Mouse (Mus musculus) left cerebral cortex, postnatal 25 days (tissue): Measurements from ENCODE around the gene Sypl2. TPM values are rescaled to one million over a fixed set of nuclear protein-coding genes. Genes with fewer than 3 reads are reported as not detected.
"Not testable (repeated sequence)": the region's sequence is repeated elsewhere in the genome, so short reads cannot be mapped to it uniquely, and the experiment has no call there.

Source experiments
- DNase-seq, 2 experiments: peaks; one replicate each; pipeline ENCODE4 v3.0.0; 2022; ENCODE audit warnings: low spot score in 2 of 2, mixed read lengths in 1 of 2
- intact Hi-C: fragments of 180-260 bp; cut with DNase I; formaldehyde crosslinking; loops from one replicate; pipeline ENCODE4 v1.15.1; 2025
- total RNA-seq, 2 experiments: library from RNA; stranded (reverse); gene quantifications; 2 replicates each; pipeline ENCODE4 v1.2.3; 2021

Gene Sypl2
- total RNA-seq: 1 to 10 TPM; 1.3 to 1.9 TPM

DNA sequence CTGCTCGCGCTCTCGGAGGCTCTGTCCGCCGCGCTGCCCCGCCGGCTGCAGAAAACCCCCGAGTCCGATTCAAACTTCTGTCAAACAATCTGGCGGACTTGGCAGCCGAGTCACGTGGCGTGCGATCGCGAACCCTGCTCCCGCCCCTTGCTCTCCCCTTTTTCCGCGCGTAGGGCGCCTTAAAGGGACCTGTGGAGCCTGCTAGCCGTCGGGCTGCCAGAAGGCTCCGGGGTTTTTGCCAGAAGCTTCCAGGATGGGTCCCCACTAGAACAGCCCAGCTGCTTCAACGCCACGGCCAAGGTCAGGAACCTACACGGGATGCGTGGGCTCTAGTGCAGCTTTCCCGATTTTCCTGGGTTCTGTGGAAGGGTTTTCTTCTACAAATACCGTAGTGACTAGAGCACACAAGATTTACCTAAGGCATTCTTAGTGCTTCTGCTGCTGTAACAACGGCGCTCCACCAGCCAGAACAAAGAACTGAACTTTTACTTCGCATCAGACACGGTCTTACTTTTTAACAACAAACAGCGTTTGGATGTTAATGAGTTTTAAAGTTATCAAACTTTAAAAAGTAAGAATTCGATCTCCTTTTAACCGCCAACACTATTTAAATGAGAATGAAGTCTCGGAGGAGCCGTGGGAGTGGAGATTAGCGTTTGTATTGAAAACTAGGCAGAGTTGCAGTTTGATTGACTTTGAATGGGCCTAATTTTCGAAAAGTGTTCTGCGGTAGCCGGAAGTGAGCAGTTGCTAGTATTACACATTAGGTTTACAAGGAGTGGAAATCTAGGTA is at the start of gene Sypl2:
Gene Sypl2 (minus strand): TSS at position 91 of the 793 bp plus-strand sequence.
- peak in 1 of 2 experiments; percentile 36 for DNase-seq
- intact Hi-C loops: no loop called here

DNA sequence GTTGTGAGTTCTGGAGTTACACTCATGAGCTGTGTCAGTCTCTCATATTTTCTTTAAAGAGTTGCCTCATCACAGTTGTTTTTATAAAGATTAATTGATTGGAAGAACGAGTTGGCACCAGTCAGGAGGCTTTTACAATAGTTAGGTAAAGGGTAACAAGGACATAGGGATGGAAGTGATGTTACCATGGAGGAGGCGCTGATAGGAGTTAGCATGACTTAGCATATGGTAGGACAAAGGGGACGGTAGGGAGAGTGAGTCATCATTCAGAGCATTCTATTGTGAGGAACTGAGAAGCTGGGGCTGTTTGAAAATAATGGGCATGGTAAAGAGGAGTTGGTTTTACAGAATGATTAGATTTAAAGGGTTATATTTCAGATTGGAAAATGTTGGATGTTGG is 32.9 kb upstream of the Sypl2 start:
- intact Hi-C loops: loop anchor here (5.0 kb wide), 1 partner anchor 97 kb away; no protein-coding TSS in a partner anchor
- DNase-seq: no peak

DNA sequence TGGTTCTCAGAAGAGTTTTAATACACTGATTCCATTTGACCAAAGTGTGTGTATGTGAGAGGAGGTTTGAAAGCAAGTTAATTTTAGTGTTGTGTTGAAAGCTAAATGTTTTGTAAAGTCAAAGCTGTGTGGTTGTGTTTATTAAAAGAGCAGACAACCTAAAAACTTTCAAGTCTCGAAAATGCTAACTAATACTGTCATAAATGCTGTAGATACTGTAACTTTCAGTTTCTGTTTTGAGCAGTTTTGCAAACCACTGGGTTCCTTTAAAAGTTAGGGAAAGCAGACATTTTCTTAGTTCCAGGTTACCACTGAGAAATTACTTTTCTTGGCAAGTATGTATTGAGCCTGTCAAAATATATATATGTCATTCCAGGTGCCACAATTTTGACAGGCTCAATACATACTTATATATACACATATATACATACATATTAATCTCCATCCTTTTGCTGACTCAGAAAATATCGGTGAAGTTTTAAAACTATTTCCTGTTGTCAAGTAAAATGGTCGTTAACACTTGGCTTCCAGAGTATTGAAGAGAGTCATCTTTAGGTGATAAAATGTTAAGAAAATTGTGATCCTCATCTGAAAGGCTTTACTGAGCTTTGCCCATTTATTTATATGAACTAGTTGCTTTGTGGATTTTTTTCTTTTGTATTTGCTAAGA is 31.5 kb upstream of the Sypl2 start:
- intact Hi-C loops: loop anchor here (1.0 to 5.0 kb wide), 2 partner anchors 48 to 96 kb away; partner anchors contain the start of gene Atxn7l2
- DNase-seq: no peak

DNA sequence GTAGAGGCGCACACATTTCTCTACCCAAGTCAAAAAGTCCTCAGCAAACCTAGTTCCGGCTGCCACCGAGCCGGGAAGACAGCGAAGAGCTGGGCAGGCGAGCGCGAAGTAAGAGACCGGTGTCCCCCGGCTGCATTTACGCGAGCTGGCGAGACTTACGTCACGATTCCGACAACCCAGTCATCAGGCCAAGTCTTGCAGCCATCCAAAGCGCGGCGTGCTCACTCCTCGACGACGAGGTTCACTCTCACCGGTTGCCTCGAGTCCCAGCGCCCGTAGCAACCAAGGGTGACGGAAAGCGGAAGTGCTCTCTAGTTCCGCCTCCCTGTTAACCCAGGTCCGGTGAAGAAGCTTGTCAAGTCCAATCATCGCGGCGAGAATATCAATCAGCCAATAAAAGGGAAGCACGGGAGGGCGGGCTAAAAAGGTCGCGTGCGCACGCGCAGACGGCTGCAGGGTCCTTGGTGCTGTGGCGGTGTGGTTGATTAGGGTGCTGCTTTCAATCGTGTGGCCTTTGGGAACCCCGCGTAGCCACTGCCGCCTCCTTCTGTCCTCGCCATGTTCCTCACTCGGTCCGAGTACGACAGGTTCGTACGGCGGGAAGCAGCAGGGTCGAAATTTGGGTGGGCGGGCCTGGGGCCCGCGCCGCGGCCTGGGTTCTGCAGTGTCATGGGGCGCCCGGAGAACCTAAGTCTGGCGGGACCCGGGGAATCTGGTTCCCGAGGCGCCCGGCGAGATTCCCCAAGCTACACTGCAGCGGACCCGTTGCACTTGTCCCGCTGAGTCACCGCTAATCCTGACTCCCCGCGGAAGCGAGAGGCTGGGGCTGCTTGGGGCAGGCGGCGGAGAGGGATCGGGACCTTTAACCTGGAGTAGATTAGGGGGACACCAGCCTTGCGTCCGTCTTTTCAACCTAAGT is 30.5 kb upstream of the Sypl2 start, which contains the start of gene Psma5:
Gene Psma5 (plus strand): TSS at position 208 of the 919 bp plus-strand sequence.
- intact Hi-C loops: loop anchor here (1.0 to 5.0 kb wide), 2 partner anchors 47 to 95 kb away; partner anchors contain the start of gene Atxn7l2

DNA sequence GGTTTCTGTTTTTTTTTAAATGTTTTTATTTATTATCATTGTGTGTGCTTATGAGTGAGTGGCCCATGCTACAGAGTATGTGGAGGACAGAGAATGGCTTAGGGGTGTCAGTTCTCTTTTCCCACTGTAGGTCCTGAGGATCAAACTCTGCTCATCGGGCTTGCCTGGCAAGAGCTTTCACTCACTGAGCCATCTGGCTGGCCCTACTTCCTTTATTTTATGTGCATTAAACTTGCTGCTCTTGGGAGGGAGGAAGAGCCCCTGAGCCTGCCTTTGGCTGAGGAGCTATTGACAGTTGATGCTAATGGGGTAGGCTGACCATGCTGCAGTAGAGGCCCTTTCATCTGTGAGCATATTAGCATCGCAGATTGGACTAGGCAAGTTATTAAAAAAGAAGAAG is 20.4 kb upstream of the Sypl2 start:
- DNase-seq: no peak
- intact Hi-C loops: no loop called here

More for the DNA sequence above, 30.5 kb upstream of the Sypl2 start, which contains the start of gene Psma5:
- peak; percentile 93 to 99 for DNase-seq

GRCm38 (mm10) chr3:108241243-108241839 is 14.9 kb upstream of the Sypl2 start:
- intact Hi-C loops: no loop called here
- peak in 1 of 2 experiments; percentile 67 for DNase-seq

DNA sequence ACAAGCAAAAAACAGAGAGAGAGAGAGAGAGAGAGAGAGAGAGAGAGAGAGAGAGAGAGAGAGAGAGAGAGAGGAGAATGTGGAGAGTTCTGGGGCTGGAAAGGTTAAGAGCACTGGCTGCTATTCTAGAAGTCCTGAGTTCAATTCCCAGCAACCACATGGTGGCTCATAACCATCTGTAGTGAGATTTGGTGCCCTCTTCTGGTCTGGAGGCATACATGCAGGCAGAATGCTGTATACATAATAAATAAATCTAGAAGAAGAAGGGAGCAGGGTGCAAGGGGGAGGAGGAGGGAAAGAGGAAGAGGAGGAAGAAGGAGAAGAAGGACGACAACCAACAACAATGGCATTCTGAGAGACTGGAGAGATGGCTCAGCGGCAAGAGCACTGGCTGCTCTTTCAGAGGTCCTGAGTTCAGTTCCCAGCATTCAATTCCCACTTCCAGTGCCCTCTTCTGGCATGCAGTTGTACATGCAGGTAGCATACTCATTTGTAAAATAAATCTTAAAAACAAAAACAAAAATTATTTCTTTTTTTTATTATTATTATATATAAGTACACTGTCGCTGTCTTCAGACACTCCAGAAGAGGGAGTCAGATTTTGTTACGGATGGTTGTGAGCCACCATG is 11.1 kb upstream of the Sypl2 start:
- DNase-seq, intact Hi-C loops: not testable (repeated sequence)

- DNase-seq: no peak
- intact Hi-C loops: no loop called here
These were observed 5.2 kb upstream of the Sypl2 start for GRCm38 (mm10) chr3:108231646-108232045.

- intact Hi-C loops: no loop called here
- no peak for DNase-seq
These were observed 1.1 kb upstream of the Sypl2 start for GRCm38 (mm10) chr3:108227521-108227920.

DNA sequence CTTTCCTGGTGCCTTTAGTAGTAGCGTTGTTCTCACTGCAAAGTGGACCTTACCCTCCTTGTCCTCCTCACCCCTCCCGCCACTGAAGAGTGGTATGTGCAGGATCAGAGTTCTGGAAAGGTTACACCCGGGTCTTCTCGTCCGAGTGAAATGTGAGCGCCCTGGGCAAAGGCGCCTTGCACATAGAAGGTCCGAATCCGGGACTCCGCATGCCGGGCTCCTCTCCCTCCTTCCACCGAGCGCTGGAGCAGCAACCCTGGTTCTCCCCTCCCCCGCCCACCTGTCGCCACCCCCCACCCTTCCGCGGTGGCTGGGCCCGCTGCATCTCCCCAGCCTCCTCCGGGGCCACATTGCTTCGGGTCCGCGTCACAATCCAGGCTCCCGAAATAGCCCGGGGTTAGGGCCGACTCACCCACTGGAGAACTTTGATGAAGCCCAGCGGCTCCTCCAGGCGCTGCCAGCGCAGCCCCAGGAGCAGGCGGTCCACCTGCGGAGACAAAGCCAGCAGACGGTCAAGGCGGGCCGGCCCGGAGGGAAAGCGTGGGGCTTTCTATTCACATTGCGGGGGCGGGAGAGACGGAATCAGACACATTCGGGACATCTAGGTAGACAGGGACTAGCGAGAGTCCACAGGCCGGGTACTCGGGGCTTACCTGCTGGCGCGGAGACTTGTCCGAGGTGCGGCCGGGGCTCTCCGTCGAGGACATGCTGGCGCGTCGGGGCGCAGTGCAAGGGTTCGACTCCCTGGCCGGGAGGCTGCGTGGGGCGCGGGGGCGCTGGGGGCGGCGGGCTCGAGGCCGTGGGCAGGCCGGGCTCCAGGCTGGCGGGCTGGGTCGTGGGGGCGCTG is 514 bp downstream of the Sypl2 start:
- DNase-seq: no peak
- intact Hi-C loops: no loop called here

DNA sequence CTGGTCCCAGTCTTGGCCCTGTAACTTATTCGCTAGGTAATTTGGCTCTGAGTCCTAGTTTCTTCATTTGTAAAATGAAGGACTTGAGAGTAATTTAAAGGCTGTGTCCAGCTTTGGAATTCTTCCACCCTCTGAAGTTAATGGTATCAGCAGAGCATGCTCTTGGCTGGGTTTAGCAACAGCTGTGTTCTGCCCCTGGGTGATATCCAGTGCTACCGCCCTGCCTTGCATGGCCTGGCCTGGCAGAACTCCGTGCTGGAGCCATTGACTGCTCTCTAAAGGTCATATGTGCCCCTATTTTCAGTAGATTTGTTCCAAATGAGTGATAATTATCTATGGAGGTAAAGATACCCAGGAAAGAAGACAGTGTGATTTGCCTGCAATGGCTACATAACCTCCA is 5.8 kb downstream of the Sypl2 start:
- DNase-seq: no peak
- intact Hi-C loops: no loop called here

- intact Hi-C loops: no loop called here
These were observed 11.7 kb downstream of the Sypl2 start for GRCm38 (mm10) chr3:108214734-108215133.

DNA sequence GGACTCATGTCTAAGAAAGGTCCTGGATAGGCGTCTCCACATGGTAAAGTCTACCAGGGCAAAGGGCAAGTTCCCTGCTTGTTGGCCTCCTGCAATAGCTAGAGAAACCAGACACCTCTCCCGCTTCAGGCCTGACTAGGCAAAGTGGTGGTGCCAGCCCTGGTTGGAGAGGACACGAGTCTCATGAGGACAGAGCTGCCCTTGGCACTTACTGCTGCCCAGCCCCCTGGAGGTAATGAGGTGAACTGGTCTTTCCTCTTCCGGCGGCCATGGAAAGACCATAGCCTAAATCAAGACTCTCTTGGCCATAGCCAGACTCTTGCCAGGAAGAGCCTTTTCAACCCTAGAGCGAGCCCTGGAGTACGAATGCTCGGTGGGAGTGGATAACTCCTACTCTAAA is 14.0 kb downstream of the Sypl2 start:
- no peak for DNase-seq
- intact Hi-C loops: no loop called here

More at GRCm38 (mm10) chr3:108214734-108215133, 11.7 kb downstream of the Sypl2 start:
- no peak for DNase-seq

- intact Hi-C loops: no loop called here
- DNase-seq: no peak
These were observed 14.6 kb downstream of the Sypl2 start for GRCm38 (mm10) chr3:108211845-108212244.

- DNase-seq: peak in 1 of 2 experiments; percentile 92
- intact Hi-C loops: loop anchor here (1.0 kb wide), 2 partner anchors 13 to 47 kb away; no protein-coding TSS in a partner anchor
These were observed 15.7 kb downstream of the Sypl2 start, which contains the start of gene Atxn7l2 for GRCm38 (mm10) chr3:108210771-108211139. Gene Atxn7l2, minus strand, starts transcription at chr3:108210934.

DNA sequence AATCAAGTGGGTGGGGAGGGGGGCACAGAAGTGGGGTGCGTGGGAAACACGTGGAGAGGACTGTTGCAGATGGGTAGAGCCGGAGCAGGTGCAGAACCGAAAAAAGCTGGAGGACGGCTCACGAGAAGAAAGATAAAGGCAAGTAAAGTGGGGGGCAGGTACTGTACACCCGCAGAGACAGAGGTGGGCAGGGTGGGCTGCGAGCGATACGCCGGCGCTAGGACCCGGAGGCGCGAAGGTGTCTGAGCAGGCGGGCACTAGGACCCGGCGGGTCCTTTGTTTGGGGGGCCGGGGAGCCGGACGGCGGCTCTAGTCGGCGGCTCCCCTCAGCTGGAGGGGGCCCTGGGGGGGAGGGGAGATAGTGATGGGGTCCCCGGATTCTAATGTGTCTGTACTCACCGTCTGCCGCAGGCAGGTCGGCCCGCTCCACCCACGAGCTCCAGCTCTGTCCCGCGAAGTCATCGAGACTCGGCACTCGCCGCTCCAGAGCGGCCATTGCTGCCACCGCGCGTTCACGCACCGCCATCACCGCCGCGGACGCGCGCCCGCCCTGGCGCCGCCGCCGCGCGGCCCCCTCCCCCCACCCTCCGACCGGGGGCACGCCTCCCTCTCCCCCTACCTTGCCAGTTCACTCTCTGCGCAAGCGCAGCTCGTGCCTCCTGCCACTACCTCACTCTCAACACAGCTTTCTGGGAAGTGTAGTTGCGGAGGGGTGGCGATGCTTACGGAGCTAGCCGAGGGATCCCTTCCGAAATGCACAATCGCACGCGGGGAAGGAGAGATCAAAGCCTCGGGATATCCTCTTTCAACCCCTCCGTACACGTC is 16.3 kb downstream of the Sypl2 start:
- intact Hi-C loops: loop anchor here (1.0 kb wide), 2 partner anchors 13 to 47 kb away; no protein-coding TSS in a partner anchor
- peak; percentile 95 to 98 for DNase-seq

GRCm38 (mm10) chr3:108209536-108209935 is 16.9 kb downstream of the Sypl2 start:
- DNase-seq: no peak
- intact Hi-C loops: no loop called here
